Mouse (Mus musculus) limb, embryonic 11.5 days (tissue): ENCODE measurements around the gene Gdap1l1. TPM values are rescaled to one million over a fixed set of nuclear protein-coding genes. Genes with fewer than 3 reads are reported as not detected.

Experiments used
- ATAC-seq: fragments of 200-750 bp; cut with Nextera tagmentation; 2 replicates; pipeline ENCODE4 v1.8.0; 2017; ENCODE audit warnings: low read depth; ENCODE audit not compliant: insufficient number of reproducible peaks, low FRiP score, low TSS enrichment
- DNase-seq: peaks from one replicate; pipeline ENCODE4 v3.0.0-alpha.2; 2015; ENCODE audit warnings: low spot score
- H3K27ac ChIP-seq: fragments of 300-500 bp; sonication (generic); replicated peaks from 2 replicates; pipeline ENCODE4 v1.5.1; 2014; ENCODE audit warnings: low read depth, mild to moderate bottlenecking, low read length
- H3K27me3 ChIP-seq: fragments of 300-500 bp; sonication (generic); 2 replicates; pipeline ENCODE4 v1.6.1; 2014; ENCODE audit warnings: mild to moderate bottlenecking, low read length, mixed read lengths; ENCODE audit not compliant: control insufficient read depth, insufficient read depth
- H3K36me3 ChIP-seq: fragments of 300-500 bp; sonication (generic); 2 replicates; pipeline ENCODE4 v1.6.1; 2014; ENCODE audit warnings: mild to moderate bottlenecking, low read length, moderate library complexity, mixed read lengths; ENCODE audit not compliant: control insufficient read depth, insufficient read depth
- H3K4me1 ChIP-seq: fragments of 300-500 bp; sonication (generic); 2 replicates; pipeline ENCODE4 v1.6.1; 2014; ENCODE audit warnings: low read length, mixed read lengths; ENCODE audit not compliant: control insufficient read depth, insufficient read depth
- H3K4me2 ChIP-seq: fragments of 300-500 bp; sonication (generic); 2 replicates; pipeline ENCODE4 v1.6.1; 2014; ENCODE audit warnings: low read depth, mild to moderate bottlenecking, moderate library complexity; ENCODE audit not compliant: severe bottlenecking
- H3K4me3 ChIP-seq: fragments of 300-500 bp; sonication (generic); 2 replicates; pipeline ENCODE4 v1.5.1; 2014; ENCODE audit warnings: low read depth, low read length
- H3K9ac ChIP-seq: fragments of 300-500 bp; sonication (generic); 2 replicates; pipeline ENCODE4 v1.6.1; 2014; ENCODE audit warnings: mild to moderate bottlenecking, low read length
- H3K9me3 ChIP-seq: fragments of 300-500 bp; sonication (generic); 2 replicates; pipeline ENCODE4 v1.6.1; 2016; ENCODE audit warnings: low read length; ENCODE audit not compliant: control insufficient read depth
- WGBS: fragments of 180-500 bp; shearing (Covaris S2); extraction: QIAGEN DNeasy Blood & Tissue Kit; methylation state at CpG from one replicate; pipeline ENCODE4 v1.1.7; 2014; 5-methylcytosine and 5-hydroxymethylcytosine counted together
- polyA plus RNA-seq: library from polyadenylated mRNA; unstranded; fragments of >200 nt; fragmentation: Nextera tagmentation; extraction: Ambion mirVana; gene quantifications from 2 replicates; pipeline ENCODE4 v1.2.1, GENCODE M21; 2014

Gdap1l1 gene
- polyA plus RNA-seq, 1 experiment from 2014 or later, result 0.28 TPM

GRCm38 (mm10) chr2:163433971-163434370, 4.3 kb upstream of the Gdap1l1 start:
- no peak overlapping the region for H3K4me3 ChIP-seq
- no peaks in the 10 kb centered on the region for H3K36me3 ChIP-seq
- H3K9me3 ChIP-seq, result no peaks in the 10 kb centered on the region
- H3K9ac ChIP-seq, result no peak overlapping the region
- 8% methylated on average over 4 of the region's 4 CpGs for WGBS
- H3K27ac ChIP-seq, result no peak overlapping the region
- no peak for DNase-seq
- H3K27me3 ChIP-seq, result peaks cover 19% of the 10 kb centered on the region
- peaks cover 2% of the 10 kb centered on the region; the same call in 1 of the 2 replicates for H3K4me1 ChIP-seq
- H3K4me2 ChIP-seq, result no peak overlapping the region
- no peak for ATAC-seq

- 50% methylated on average over 4 of the region's 4 CpGs for WGBS
- H3K27me3 ChIP-seq, result peaks cover 21% of the 10 kb centered on the region
- no peaks in the 10 kb centered on the region for H3K36me3 ChIP-seq
- no peak for DNase-seq
- H3K9me3 ChIP-seq, result no peaks in the 10 kb centered on the region
- peaks cover 2% of the 10 kb centered on the region; the same call in 1 of the 2 replicates for H3K4me1 ChIP-seq
- no peak overlapping the region for H3K4me3 ChIP-seq
- no peak overlapping the region; the same call in 1 of the 2 replicates for H3K4me2 ChIP-seq
- H3K9ac ChIP-seq, result no peak overlapping the region
- H3K27ac ChIP-seq, result no peak overlapping the region
- no peak for ATAC-seq
These were observed 476 bp upstream of the Gdap1l1 start for GRCm38 (mm10) chr2:163437800-163438199.

- peak overlapping the region; percentile 27; the same call in 1 of the 2 replicates for H3K4me2 ChIP-seq
These were observed 559 bp downstream of the Gdap1l1 start for GRCm38 (mm10) chr2:163438619-163439451.

GRCm38 (mm10) chr2:163439488-163439887, 1.2 kb downstream of the Gdap1l1 start:
- Histone ChIP-seq H3K36me3 (no peaks in the 10 kb centered on the region), H3K4me1 (peaks cover 2% of the 10 kb centered on the region; the same call in 1 of the 2 replicates), H3K4me3 (no peak overlapping the region), H3K9ac (no peak overlapping the region), H3K4me2 (no peak overlapping the region), H3K27me3 (peaks cover 21% of the 10 kb centered on the region), H3K9me3 (no peaks in the 10 kb centered on the region), H3K27ac (no peak overlapping the region)
- DNase-seq (no peak), ATAC-seq (no peak)
- WGBS, result 76% methylated on average over 1 of the region's 1 CpGs

More at GRCm38 (mm10) chr2:163438619-163439451, 559 bp downstream of the Gdap1l1 start:
- WGBS, result 3% methylated on average over 30 of the region's 30 CpGs
- peaks cover 2% of the 10 kb centered on the region; the same call in 1 of the 2 replicates for H3K4me1 ChIP-seq
- peak overlapping the region; percentile 15; the same call in 1 of the 2 replicates for H3K4me3 ChIP-seq
- no peaks in the 10 kb centered on the region for H3K9me3 ChIP-seq
- no peak for ATAC-seq
- no peak overlapping the region for H3K27ac ChIP-seq
- H3K36me3 ChIP-seq, result no peaks in the 10 kb centered on the region
- DNase-seq, result peak; percentile 87
- no peak overlapping the region for H3K9ac ChIP-seq
- H3K27me3 ChIP-seq, result peaks cover 21% of the 10 kb centered on the region

GRCm38 (mm10) chr2:163443543-163443942, 5.3 kb downstream of the Gdap1l1 start:
- no peak overlapping the region for H3K4me3 ChIP-seq
- H3K27ac ChIP-seq, result no peak overlapping the region
- H3K36me3 ChIP-seq, result no peaks in the 10 kb centered on the region
- no peak for ATAC-seq
- 74% methylated on average over 6 of the region's 6 CpGs for WGBS
- no peak overlapping the region for H3K9ac ChIP-seq
- H3K27me3 ChIP-seq, result peaks cover 6% of the 10 kb centered on the region
- H3K4me1 ChIP-seq, result peaks cover under 1% of the 10 kb centered on the region; the same call in 1 of the 2 replicates
- no peaks in the 10 kb centered on the region for H3K9me3 ChIP-seq
- DNase-seq, result no peak
- H3K4me2 ChIP-seq, result no peak overlapping the region

- H3K9me3 ChIP-seq, result no peaks in the 10 kb centered on the region
- H3K9ac ChIP-seq, result no peak overlapping the region
- H3K4me3 ChIP-seq, result no peak overlapping the region
- H3K27ac ChIP-seq, result no peak overlapping the region
- ATAC-seq, result no peak
- no peaks in the 10 kb centered on the region for H3K4me1 ChIP-seq
- no peaks in the 10 kb centered on the region for H3K36me3 ChIP-seq
- no peak overlapping the region for H3K4me2 ChIP-seq
- peaks cover 2% of the 10 kb centered on the region for H3K27me3 ChIP-seq
- 66% methylated on average over 7 of the region's 7 CpGs for WGBS
- DNase-seq, result no peak
These were observed 5.7 kb downstream of the Gdap1l1 start for GRCm38 (mm10) chr2:163444017-163444416.

GRCm38 (mm10) chr2:163447375-163447774, 9.1 kb downstream of the Gdap1l1 start:
- DNase-seq (no peak), ATAC-seq (no peak)
- Histone ChIP-seq H3K4me1 (no peaks in the 10 kb centered on the region), H3K27ac (no peak overlapping the region), H3K36me3 (no peaks in the 10 kb centered on the region), H3K4me2 (no peak overlapping the region), H3K9me3 (no peaks in the 10 kb centered on the region), H3K4me3 (no peak overlapping the region), H3K9ac (no peak overlapping the region), H3K27me3 (no peaks in the 10 kb centered on the region)
- 86% methylated on average over 12 of the region's 12 CpGs for WGBS

- no peaks in the 10 kb centered on the region for H3K36me3 ChIP-seq
- H3K9me3 ChIP-seq, result no peaks in the 10 kb centered on the region
- H3K27me3 ChIP-seq, result no peaks in the 10 kb centered on the region
- no peak overlapping the region for H3K9ac ChIP-seq
- no peak overlapping the region for H3K4me3 ChIP-seq
- H3K27ac ChIP-seq, result no peak overlapping the region
- ATAC-seq (no peak), DNase-seq (no peak)
- no peak overlapping the region for H3K4me2 ChIP-seq
- WGBS, result 66% methylated on average over 3 of the region's 3 CpGs
- no peaks in the 10 kb centered on the region for H3K4me1 ChIP-seq
These were observed 11.0 kb downstream of the Gdap1l1 start for GRCm38 (mm10) chr2:163449276-163449675.
